Mouse (Mus musculus): ENCODE measurements around the gene Nploc4.

The Nploc4 gene

GRCm38 (mm10) chr11:120452246-120452645 is 14.7 kb upstream of the Nploc4 start:
- Histone ChIP-seq H3K4me3 (replicated peaks; ENCODE audit: low read length) (no peak overlapping the region), H3K4me1 (replicated peaks; ENCODE audit: low read depth, low read length) (peaks cover 21% of the 10 kb centered on the region), H3K9me3 (ENCODE audit: low read length) (peaks cover 14% of the 10 kb centered on the region), H3K27me3 (ENCODE audit: insufficient read depth, low read length) (peaks cover 5% of the 10 kb centered on the region; the same call in 1 of the 2 replicates), H3K36me3 (ENCODE audit: insufficient read depth, low read length) (peaks cover 8% of the 10 kb centered on the region)
- no peak for TF ChIP-seq NANOG (IDR thresholded peaks at IDR 0.05; ENCODE audit: borderline replicate concordance, low read length)
- no peak for TF ChIP-seq CTCF (conservative IDR thresholded peaks at IDR 0.05; ENCODE audit: low read length)
- no peak for TF ChIP-seq POU5F1 (IDR thresholded peaks at IDR 0.05; ENCODE audit: borderline replicate concordance, low read length)

- H3K9me3 ChIP-seq (ENCODE audit: low read length), result no peaks in the 10 kb centered on the region
Measured at GRCm38 (mm10) chr11:120447179-120447578, 9.7 kb upstream of the Nploc4 start.

GRCm38 (mm10) chr11:120445475-120445874 is 8.0 kb upstream of the Nploc4 start:
- Histone ChIP-seq H3K36me3 (ENCODE audit: insufficient read depth, low read length) (no peaks in the 10 kb centered on the region), H3K4me1 (replicated peaks; ENCODE audit: low read depth, low read length) (peaks cover 11% of the 10 kb centered on the region), H3K9me3 (ENCODE audit: low read length) (no peaks in the 10 kb centered on the region), H3K4me3 (replicated peaks; ENCODE audit: low read length) (no peak overlapping the region), H3K27me3 (ENCODE audit: insufficient read depth, low read length) (no peaks in the 10 kb centered on the region)
- TF ChIP-seq NANOG (IDR thresholded peaks at IDR 0.05; ENCODE audit: borderline replicate concordance, low read length), result no peak
- TF ChIP-seq POU5F1 (IDR thresholded peaks at IDR 0.05; ENCODE audit: borderline replicate concordance, low read length), result no peak
- no peak for TF ChIP-seq CTCF (conservative IDR thresholded peaks at IDR 0.05; ENCODE audit: low read length)

More at GRCm38 (mm10) chr11:120447179-120447578, 9.7 kb upstream of the Nploc4 start:
- no peak overlapping the region for H3K4me3 ChIP-seq (replicated peaks; ENCODE audit: low read length)
- no peaks in the 10 kb centered on the region for H3K27me3 ChIP-seq (ENCODE audit: insufficient read depth, low read length)
- peaks cover 11% of the 10 kb centered on the region for H3K4me1 ChIP-seq (replicated peaks; ENCODE audit: low read depth, low read length)
- H3K36me3 ChIP-seq (ENCODE audit: insufficient read depth, low read length), result no peaks in the 10 kb centered on the region
- TF ChIP-seq POU5F1 (IDR thresholded peaks at IDR 0.05; ENCODE audit: borderline replicate concordance, low read length) (no peak), CTCF (conservative IDR thresholded peaks at IDR 0.05; ENCODE audit: low read length) (no peak), NANOG (IDR thresholded peaks at IDR 0.05; ENCODE audit: borderline replicate concordance, low read length) (no peak)

- no peak for TF ChIP-seq CTCF (conservative IDR thresholded peaks at IDR 0.05; ENCODE audit: low read length)
- no peak for TF ChIP-seq POU5F1 (IDR thresholded peaks at IDR 0.05; ENCODE audit: borderline replicate concordance, low read length)
- no peak for TF ChIP-seq NANOG (IDR thresholded peaks at IDR 0.05; ENCODE audit: borderline replicate concordance, low read length)
- H3K4me1 ChIP-seq (replicated peaks; ENCODE audit: low read depth, low read length), result peaks cover 11% of the 10 kb centered on the region
- no peaks in the 10 kb centered on the region for H3K9me3 ChIP-seq (ENCODE audit: low read length)
- H3K4me3 ChIP-seq (replicated peaks; ENCODE audit: low read length), result no peak overlapping the region
- H3K27me3 ChIP-seq (ENCODE audit: insufficient read depth, low read length), result no peaks in the 10 kb centered on the region
- H3K36me3 ChIP-seq (ENCODE audit: insufficient read depth, low read length), result no peaks in the 10 kb centered on the region
Measured at GRCm38 (mm10) chr11:120444106-120444505, 6.6 kb upstream of the Nploc4 start.

- Histone ChIP-seq H3K4me3 (replicated peaks; ENCODE audit: low read length) (no peak overlapping the region), H3K9me3 (ENCODE audit: low read length) (no peaks in the 10 kb centered on the region), H3K4me1 (replicated peaks; ENCODE audit: low read depth, low read length) (peaks cover 2% of the 10 kb centered on the region; the same call in 1 of the 2 replicates), H3K36me3 (ENCODE audit: insufficient read depth, low read length) (no peaks in the 10 kb centered on the region), H3K27me3 (ENCODE audit: insufficient read depth, low read length) (no peaks in the 10 kb centered on the region)
- TF ChIP-seq CTCF (conservative IDR thresholded peaks at IDR 0.05; ENCODE audit: low read length), result no peak; the same call in 1 of the 2 replicates
- no peak for TF ChIP-seq NANOG (IDR thresholded peaks at IDR 0.05; ENCODE audit: borderline replicate concordance, low read length)
- TF ChIP-seq POU5F1 (IDR thresholded peaks at IDR 0.05; ENCODE audit: borderline replicate concordance, low read length), result no peak
Measured at GRCm38 (mm10) chr11:120442765-120443280, 5.3 kb upstream of the Nploc4 start.

GRCm38 (mm10) chr11:120442344-120442743 is 4.8 kb upstream of the Nploc4 start, which contains the start of gene Tspan10:
TSS of gene Tspan10 (plus strand) at chr11:120442644.
- TF ChIP-seq POU5F1 (IDR thresholded peaks at IDR 0.05; ENCODE audit: borderline replicate concordance, low read length) (no peak), NANOG (IDR thresholded peaks at IDR 0.05; ENCODE audit: borderline replicate concordance, low read length) (no peak), CTCF (conservative IDR thresholded peaks at IDR 0.05; ENCODE audit: low read length) (no peak)
- no peaks in the 10 kb centered on the region; the same call in 1 of the 2 replicates for H3K4me1 ChIP-seq (replicated peaks; ENCODE audit: low read depth, low read length)
- no peaks in the 10 kb centered on the region for H3K27me3 ChIP-seq (ENCODE audit: insufficient read depth, low read length)
- H3K36me3 ChIP-seq (ENCODE audit: insufficient read depth, low read length), result no peaks in the 10 kb centered on the region
- no peaks in the 10 kb centered on the region for H3K9me3 ChIP-seq (ENCODE audit: low read length)
- H3K4me3 ChIP-seq (replicated peaks; ENCODE audit: low read length), result no peak within 1 kb of the TSS

GRCm38 (mm10) chr11:120437857-120438385 is 413 bp upstream of the Nploc4 start:
- Histone ChIP-seq H3K9me3 (ENCODE audit: low read length) (no peaks in the 10 kb centered on the region), H3K4me1 (replicated peaks; ENCODE audit: low read depth, low read length) (peaks cover 12% of the 10 kb centered on the region), H3K36me3 (ENCODE audit: insufficient read depth, low read length) (peaks cover 29% of the 10 kb centered on the region), H3K4me3 (replicated peaks; ENCODE audit: low read length) (peak overlapping the region; percentile 97), H3K27me3 (ENCODE audit: insufficient read depth, low read length) (no peaks in the 10 kb centered on the region)
- TF ChIP-seq CTCF (conservative IDR thresholded peaks at IDR 0.05; ENCODE audit: low read length) (no peak), NANOG (IDR thresholded peaks at IDR 0.05; ENCODE audit: borderline replicate concordance, low read length) (no peak), POU5F1 (IDR thresholded peaks at IDR 0.05; ENCODE audit: borderline replicate concordance, low read length) (no peak)

- H3K9me3 ChIP-seq (ENCODE audit: low read length), result no peaks in the 10 kb centered on the region
- peaks cover 87% of the 10 kb centered on the region for H3K36me3 ChIP-seq (ENCODE audit: insufficient read depth, low read length)
- H3K27me3 ChIP-seq (ENCODE audit: insufficient read depth, low read length), result no peaks in the 10 kb centered on the region
- TF ChIP-seq NANOG (IDR thresholded peaks at IDR 0.05; ENCODE audit: borderline replicate concordance, low read length), result no peak
- TF ChIP-seq CTCF (conservative IDR thresholded peaks at IDR 0.05; ENCODE audit: low read length), result no peak
- no peak for TF ChIP-seq POU5F1 (IDR thresholded peaks at IDR 0.05; ENCODE audit: borderline replicate concordance, low read length)
- H3K4me3 ChIP-seq (replicated peaks; ENCODE audit: low read length), result no peak overlapping the region
- peaks cover 12% of the 10 kb centered on the region; the same call in 1 of the 2 replicates for H3K4me1 ChIP-seq (replicated peaks; ENCODE audit: low read depth, low read length)
Measured at GRCm38 (mm10) chr11:120426727-120427126, 10.8 kb downstream of the Nploc4 start.

Data from E14TG2a.4 (cell line).